Mouse (Mus musculus): ENCODE measurements around the gene Lpp. TPM values are rescaled to one million over a fixed set of nuclear protein-coding genes. Genes with fewer than 3 reads are reported as not detected.

The Lpp gene
- 10 to 100 TPM; 17.7 to 18.0 TPM for total RNA-seq (2021)
- long read RNA-seq, experiment 1, full-length matches to known transcripts: 1 of 6 reads
- long read RNA-seq, experiment 1, partial matches to known transcripts: 0 of 6 reads
- long read RNA-seq, experiment 1, other reads (novel, unspliced or antisense): 5 of 6 reads
- long read RNA-seq, experiment 2, full-length matches to known transcripts: 1 of 8 reads
- long read RNA-seq, experiment 2, partial matches to known transcripts: 0 of 8 reads
- long read RNA-seq, experiment 2, other reads (novel, unspliced or antisense): 7 of 8 reads

GRCm38 (mm10) chr16:24392651-24393555 is at the start of gene Lpp:
Lpp (plus strand) TSS chr16:24393507.
- intact Hi-C loops (cut with DNase I): loop anchor here (2.0 to 5.0 kb wide), 4 partner anchors 41 to 401 kb away; no protein-coding TSS in a partner anchor
- peak within 1 kb of the TSS; percentile 98 for H3K27ac ChIP-seq
- peak; percentile 84 for DNase-seq
- TF ChIP-seq CTCF (IDR thresholded peaks at IDR 0.05): no peak
- peak within 1 kb of the TSS; percentile 94 for H3K4me3 ChIP-seq

DNA sequence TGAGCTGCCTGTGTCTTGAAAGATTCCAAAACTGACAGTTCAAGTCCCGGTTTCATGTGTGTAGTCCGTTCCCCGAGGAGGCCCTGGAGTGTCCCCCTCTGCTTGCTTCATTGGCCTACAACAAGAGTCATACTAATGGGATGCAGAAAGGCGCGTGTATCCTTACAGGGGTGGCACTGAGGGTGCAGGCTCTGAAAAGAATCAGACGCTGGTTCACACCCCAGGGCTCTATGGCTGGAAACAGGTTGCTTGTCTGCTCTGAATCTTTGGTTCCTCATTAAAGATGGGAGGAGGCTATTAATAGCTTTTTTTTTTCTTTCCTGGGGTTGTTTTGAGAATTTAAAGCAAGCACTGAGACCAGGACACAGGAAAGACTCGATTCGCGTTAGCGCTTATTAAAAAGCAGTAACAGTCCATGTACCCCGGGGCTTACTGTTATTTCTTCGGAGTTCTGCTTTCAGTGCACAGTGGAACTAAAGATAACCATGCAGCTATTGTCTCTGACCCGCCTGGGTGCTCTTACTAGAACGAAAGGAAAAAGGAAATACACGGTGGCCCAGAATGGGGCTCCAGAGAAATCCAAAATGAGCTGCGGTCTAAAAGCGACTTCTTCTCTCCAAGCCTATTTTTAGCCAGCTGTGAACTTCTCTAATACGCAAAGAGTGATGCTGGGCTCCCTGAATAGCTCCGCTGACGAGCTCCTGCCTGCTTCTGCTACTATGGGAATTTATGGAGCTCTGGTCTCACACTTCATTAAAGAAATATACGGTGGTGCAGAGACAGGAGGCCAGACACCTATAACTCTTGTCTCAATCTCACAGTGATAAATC is 45.5 kb upstream of the Lpp start:
- DNase-seq: peak; percentile 69
- Histone ChIP-seq H3K4me3 (peak overlapping the region; percentile 64), H3K27ac (peak overlapping the region; percentile 93)
- intact Hi-C loops (cut with DNase I): loop anchor here (2.0 kb wide), 2 partner anchors 105 to 363 kb away; no protein-coding TSS in a partner anchor
- no peak for TF ChIP-seq CTCF (IDR thresholded peaks at IDR 0.05)

GRCm38 (mm10) chr16:24350306-24350705 is 43.0 kb upstream of the Lpp start:
- intact Hi-C loops (cut with DNase I): loop anchor here (1.0 to 5.0 kb wide), 3 partner anchors 42 to 712 kb away; partner anchors contain the start of gene Lpp
- TF ChIP-seq CTCF (IDR thresholded peaks at IDR 0.05): no peak
- DNase-seq: peak; percentile 73
- Histone ChIP-seq H3K27ac (peak overlapping the region; percentile 93), H3K4me3 (no peak overlapping the region)

GRCm38 (mm10) chr16:24350751-24351150 is 42.6 kb upstream of the Lpp start:
- no peak for TF ChIP-seq CTCF (IDR thresholded peaks at IDR 0.05)
- peak; percentile 69 for DNase-seq
- intact Hi-C loops (cut with DNase I): loop anchor here (1.0 to 5.0 kb wide), 3 partner anchors 42 to 712 kb away; partner anchors contain the start of gene Lpp
- H3K27ac ChIP-seq: peak overlapping the region; percentile 93
- no peak overlapping the region for H3K4me3 ChIP-seq

DNA sequence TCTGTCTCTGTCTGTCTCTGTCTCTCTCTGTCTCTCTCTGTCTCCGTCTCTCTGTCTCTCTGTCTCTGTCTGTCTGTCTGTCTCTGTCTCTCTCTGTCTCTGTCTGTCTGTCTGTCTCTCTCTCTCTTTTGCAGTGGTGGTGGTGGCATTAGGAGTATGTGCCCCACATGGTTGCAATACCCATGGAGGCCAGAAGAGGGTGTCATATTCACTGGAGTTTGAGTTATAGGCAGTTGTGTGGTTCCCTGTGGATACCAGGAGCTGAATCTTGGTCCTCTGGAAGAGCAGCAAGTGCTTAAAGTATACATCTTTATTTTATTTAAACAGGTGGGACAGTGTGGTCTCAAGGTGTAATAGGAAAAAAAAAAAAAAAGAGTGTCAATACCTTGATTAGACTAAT is 41.5 kb upstream of the Lpp start:
- H3K4me3 ChIP-seq: no peak overlapping the region
- H3K27ac ChIP-seq: no peak overlapping the region
- no peak for DNase-seq
- intact Hi-C loops (cut with DNase I): loop anchor here (5.0 kb wide), 2 partner anchors 40 to 710 kb away; partner anchors contain the start of gene Lpp
- TF ChIP-seq CTCF (IDR thresholded peaks at IDR 0.05): peak; percentile 35

DNA sequence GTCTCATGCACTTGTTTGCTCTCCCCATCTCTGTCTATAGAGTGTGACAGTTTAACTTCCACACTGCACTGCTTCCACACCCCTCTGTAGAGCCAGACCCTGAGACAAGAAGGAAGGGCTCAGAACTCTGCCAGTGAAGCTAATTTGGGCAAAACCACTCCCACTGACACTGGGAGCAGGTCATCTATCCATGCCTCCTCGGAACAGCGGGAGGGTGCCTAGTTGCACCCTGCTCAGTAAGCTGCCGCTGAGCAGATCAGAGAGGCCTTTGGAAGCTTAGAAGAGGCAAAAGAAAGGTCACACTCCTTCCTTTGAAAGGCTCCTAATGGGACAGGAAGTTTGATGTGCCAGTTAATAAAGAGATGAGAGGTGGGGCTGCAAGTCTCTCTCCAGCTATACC is 39.5 kb upstream of the Lpp start:
- no peak for TF ChIP-seq CTCF (IDR thresholded peaks at IDR 0.05)
- Histone ChIP-seq H3K4me3 (no peak overlapping the region), H3K27ac (peak overlapping the region; percentile 73)
- intact Hi-C loops (cut with DNase I): loop anchor here (5.0 kb wide), 2 partner anchors 38 to 708 kb away; partner anchors contain the start of gene Lpp
- peak; percentile 45 for DNase-seq

DNA sequence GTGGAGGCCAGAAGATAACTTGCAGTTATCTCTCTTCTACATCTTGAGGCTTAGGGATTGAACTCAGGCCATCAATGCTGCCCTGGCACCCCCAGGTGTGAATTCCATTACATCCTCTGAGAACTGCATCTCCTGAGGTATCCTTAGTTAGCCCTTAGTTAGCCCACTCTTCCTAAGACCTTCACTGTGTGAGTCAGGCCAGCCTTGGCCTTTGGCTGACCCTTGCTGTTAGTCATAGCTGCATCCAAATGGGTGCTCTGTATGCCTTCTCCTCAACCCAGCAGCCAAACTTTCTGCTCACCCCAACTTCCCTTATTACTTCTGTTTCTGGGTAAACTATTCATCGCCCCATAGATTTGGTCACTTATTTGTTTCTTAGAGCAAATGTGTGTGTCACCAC is 31.6 kb upstream of the Lpp start:
- intact Hi-C loops (cut with DNase I): no loop called here
- no peak for TF ChIP-seq CTCF (IDR thresholded peaks at IDR 0.05)
- DNase-seq: no peak
- Histone ChIP-seq H3K27ac (no peak overlapping the region), H3K4me3 (no peak overlapping the region)

DNA sequence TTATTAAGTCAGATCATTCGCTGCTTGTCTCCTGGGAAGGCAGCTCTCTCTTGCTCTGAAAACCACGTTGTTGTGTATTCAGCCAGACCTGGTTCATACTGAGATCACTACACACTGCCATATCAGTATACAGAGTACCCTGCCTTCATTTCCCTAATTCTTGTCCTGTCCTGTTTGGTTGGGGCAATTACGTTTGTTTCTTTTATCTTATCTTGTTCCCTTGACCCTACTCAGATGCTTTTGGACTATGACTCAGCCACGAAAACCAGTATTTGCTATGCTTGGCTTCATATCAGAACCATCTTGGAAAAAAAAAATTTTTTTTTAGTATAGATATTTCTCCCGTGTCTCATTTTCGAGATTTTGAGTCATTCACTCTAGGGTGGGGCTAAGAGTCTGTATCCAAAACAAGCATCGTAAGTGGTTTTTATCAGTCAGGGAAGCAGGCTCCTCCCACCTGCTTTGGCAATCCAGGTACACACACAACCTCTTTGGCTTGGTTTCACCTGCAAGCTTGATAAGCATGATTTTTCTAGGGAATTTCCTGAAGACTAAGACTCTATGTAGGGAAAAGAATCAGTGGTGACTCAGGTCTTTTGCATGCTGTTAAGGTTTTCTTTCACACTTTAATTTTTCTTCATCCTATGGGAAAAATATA is 29.1 kb upstream of the Lpp start:
- Histone ChIP-seq H3K27ac (no peak overlapping the region), H3K4me3 (no peak overlapping the region)
- intact Hi-C loops (cut with DNase I): no loop called here
- no peak for TF ChIP-seq CTCF (IDR thresholded peaks at IDR 0.05)
- DNase-seq: no peak

- intact Hi-C loops (cut with DNase I): no loop called here
- DNase-seq: no peak
- TF ChIP-seq CTCF (IDR thresholded peaks at IDR 0.05): no peak
- Histone ChIP-seq H3K4me3 (no peak overlapping the region), H3K27ac (no peak overlapping the region)
Observed at GRCm38 (mm10) chr16:24365900-24366299, 27.4 kb upstream of the Lpp start.

DNA sequence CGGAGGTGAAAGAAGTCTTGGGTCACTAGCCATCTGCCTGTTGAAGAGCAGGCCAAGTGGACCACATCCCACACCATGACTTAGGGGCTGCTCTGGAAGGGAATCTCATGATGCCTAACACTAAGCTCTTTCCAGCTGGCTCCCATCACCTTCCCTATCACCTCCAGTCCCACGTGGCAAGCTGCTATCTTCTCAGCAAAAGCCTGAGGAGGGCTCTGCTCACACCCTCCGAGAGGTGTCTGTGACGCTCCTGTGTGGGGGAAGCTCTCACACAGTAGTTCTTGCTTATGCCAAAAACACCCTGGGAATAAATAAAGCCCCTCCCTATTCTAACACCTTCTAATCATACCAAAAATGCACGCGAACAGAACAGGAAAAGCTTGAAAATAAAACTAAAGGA is 26.2 kb upstream of the Lpp start:
- no peak overlapping the region for H3K27ac ChIP-seq
- no peak overlapping the region for H3K4me3 ChIP-seq
- no peak for DNase-seq
- intact Hi-C loops (cut with DNase I): no loop called here
- no peak for TF ChIP-seq CTCF (IDR thresholded peaks at IDR 0.05)

DNA sequence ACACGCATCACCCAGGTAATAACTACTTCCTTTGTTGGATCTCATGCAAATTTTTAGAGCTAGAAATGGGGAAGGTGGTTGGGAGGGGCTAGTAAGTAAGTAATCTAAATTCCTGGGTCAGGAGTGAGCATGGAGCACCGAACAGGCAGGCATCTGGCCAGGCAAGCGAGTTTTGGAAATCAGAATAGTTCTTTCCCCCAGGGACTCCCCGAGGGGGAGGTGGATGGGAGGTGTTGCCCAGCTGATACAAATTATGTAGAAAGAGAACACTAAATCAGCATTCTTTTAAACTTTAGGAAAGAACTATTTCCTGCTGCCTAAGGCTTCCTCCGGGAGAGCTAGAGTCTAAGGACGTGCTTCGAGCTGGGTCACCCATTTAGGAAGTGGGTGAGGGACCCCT is 25.8 kb upstream of the Lpp start:
- H3K4me3 ChIP-seq: no peak overlapping the region
- peak; percentile 40 for DNase-seq
- intact Hi-C loops (cut with DNase I): no loop called here
- no peak overlapping the region for H3K27ac ChIP-seq
- TF ChIP-seq CTCF (IDR thresholded peaks at IDR 0.05): no peak

DNA sequence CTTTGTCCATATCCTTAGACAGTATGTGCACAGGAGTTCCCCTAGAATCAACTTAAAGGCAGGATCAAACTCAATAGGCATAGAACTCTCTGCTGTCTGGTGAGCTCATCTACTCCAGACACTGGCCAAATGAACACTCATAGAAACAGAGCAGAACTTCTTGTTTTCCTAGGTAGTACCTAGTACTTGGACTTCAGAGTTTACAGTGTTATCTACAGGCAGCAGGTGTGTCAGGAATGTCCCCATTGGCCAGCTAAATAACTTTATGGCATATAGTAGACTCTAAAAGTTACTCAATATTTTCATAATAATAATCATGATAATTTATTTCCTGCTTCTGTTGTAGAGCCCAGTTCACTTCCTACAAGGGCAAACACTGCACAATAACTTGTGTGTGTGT is 16.8 kb upstream of the Lpp start:
- no peak overlapping the region for H3K27ac ChIP-seq
- H3K4me3 ChIP-seq: no peak overlapping the region
- intact Hi-C loops (cut with DNase I): no loop called here
- DNase-seq: no peak
- TF ChIP-seq CTCF (IDR thresholded peaks at IDR 0.05): no peak
